Mouse (Mus musculus) liver, adult 2 months (tissue): ENCODE measurements around the gene Neb.

Experiments
- CTCF ChIP-seq: fragments of 200-500 bp; IDR thresholded peaks from 2 replicates; pipeline ENCODE4 v1.5.1; 2011; ENCODE audit warnings: low read depth, low read length, control low read depth
- POLR2A ChIP-seq: fragments of 200-500 bp; IDR thresholded peaks from 2 replicates; pipeline ENCODE4 v1.6.1; 2011; ENCODE audit warnings: low read length, control low read depth; ENCODE audit not compliant: insufficient read depth; ENCODE audit errors: extremely low read depth

DNA sequence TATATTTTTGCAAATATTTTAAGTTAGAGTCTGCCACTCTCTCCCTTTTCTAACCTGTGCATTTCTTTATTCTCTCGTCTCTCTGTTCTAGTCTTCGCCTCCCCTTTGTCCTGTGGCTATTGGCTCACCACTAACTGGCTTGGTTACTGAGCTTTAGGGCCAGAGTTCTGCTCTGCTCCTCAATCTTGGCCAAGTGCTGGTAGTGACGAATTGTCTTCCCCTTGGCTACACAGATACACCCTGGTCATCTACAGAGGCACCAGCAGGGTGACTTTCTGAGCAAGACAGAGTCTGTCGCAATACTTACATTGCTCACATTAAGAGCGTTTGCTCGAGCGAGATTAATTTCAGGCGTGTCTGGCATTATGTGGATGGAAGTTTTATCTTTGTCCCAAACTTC is 162.3 kb downstream of the Neb start:
- no peak for TF ChIP-seq CTCF
- TF ChIP-seq POLR2A: no peak
